Mouse (Mus musculus) limb, embryonic 11.5 days (tissue): ENCODE results near the gene Gm960. TPM values are rescaled to one million over a fixed set of nuclear protein-coding genes. Genes with fewer than 3 reads are reported as not detected.
"Not testable (repeated sequence)": the region's sequence is repeated elsewhere in the genome, so short reads cannot be mapped to it uniquely, and the experiment has no call there.

ENCODE experiments used
- ATAC-seq: fragments of 200-750 bp; cut with Nextera tagmentation; 2 replicates; pipeline ENCODE4 v1.8.0; 2017; ENCODE audit warnings: low read depth; ENCODE audit not compliant: insufficient number of reproducible peaks, low FRiP score, low TSS enrichment
- DNase-seq: peaks from one replicate; pipeline ENCODE4 v3.0.0-alpha.2; 2015; ENCODE audit warnings: low spot score
- H3K27ac ChIP-seq: fragments of 300-500 bp; sonication (generic); replicated peaks from 2 replicates; pipeline ENCODE4 v1.5.1; 2014; ENCODE audit warnings: low read depth, mild to moderate bottlenecking, low read length
- H3K27me3 ChIP-seq: fragments of 300-500 bp; sonication (generic); 2 replicates; pipeline ENCODE4 v1.6.1; 2014; ENCODE audit warnings: mild to moderate bottlenecking, low read length, mixed read lengths; ENCODE audit not compliant: control insufficient read depth, insufficient read depth
- H3K36me3 ChIP-seq: fragments of 300-500 bp; sonication (generic); 2 replicates; pipeline ENCODE4 v1.6.1; 2014; ENCODE audit warnings: mild to moderate bottlenecking, low read length, moderate library complexity, mixed read lengths; ENCODE audit not compliant: control insufficient read depth, insufficient read depth
- H3K4me1 ChIP-seq: fragments of 300-500 bp; sonication (generic); 2 replicates; pipeline ENCODE4 v1.6.1; 2014; ENCODE audit warnings: low read length, mixed read lengths; ENCODE audit not compliant: control insufficient read depth, insufficient read depth
- H3K4me2 ChIP-seq: fragments of 300-500 bp; sonication (generic); 2 replicates; pipeline ENCODE4 v1.6.1; 2014; ENCODE audit warnings: low read depth, mild to moderate bottlenecking, moderate library complexity; ENCODE audit not compliant: severe bottlenecking
- H3K4me3 ChIP-seq: fragments of 300-500 bp; sonication (generic); 2 replicates; pipeline ENCODE4 v1.5.1; 2014; ENCODE audit warnings: low read depth, low read length
- H3K9ac ChIP-seq: fragments of 300-500 bp; sonication (generic); 2 replicates; pipeline ENCODE4 v1.6.1; 2014; ENCODE audit warnings: mild to moderate bottlenecking, low read length
- H3K9me3 ChIP-seq: fragments of 300-500 bp; sonication (generic); 2 replicates; pipeline ENCODE4 v1.6.1; 2016; ENCODE audit warnings: low read length; ENCODE audit not compliant: control insufficient read depth
- WGBS: fragments of 180-500 bp; shearing (Covaris S2); extraction: QIAGEN DNeasy Blood & Tissue Kit; methylation state at CpG from one replicate; pipeline ENCODE4 v1.1.7; 2014; 5-methylcytosine and 5-hydroxymethylcytosine counted together
- microRNA-seq: library from miRNA; unstranded; fragments of <30 nt; microRNA quantifications from one replicate; pipeline ENCODE4, GENCODE M21; 2016
- polyA plus RNA-seq: library from polyadenylated mRNA; unstranded; fragments of >200 nt; fragmentation: Nextera tagmentation; extraction: Ambion mirVana; gene quantifications from 2 replicates; pipeline ENCODE4 v1.2.1, GENCODE M21; 2014

The Gm960 gene
- polyA plus RNA-seq, 1 experiment from 2014 or later = 5.0 TPM

DNA sequence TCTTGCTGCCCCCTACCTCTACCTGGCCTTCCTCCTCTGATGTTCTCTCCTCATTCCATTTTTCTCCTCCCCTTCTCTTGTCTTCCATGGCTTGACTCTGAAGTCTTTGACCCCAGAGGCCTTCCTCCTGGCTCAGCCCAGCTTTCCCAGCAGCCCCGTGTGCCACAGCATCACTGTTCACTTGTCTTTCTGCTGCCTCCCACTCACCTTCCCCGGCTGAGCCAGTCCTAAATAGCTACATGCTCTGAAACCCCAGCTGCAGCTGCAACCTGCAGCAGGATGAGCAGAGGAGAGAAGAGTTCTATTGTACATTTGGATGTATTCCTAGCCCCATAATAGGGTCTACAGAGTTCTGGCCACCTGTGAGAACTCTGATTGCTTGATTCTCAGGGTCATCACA, 111.0 kb downstream of the Gm960 start:
- no peaks in the 10 kb centered on the region for H3K27me3 ChIP-seq
- H3K4me3 ChIP-seq = no peak overlapping the region
- DNase-seq (no peak), ATAC-seq (no peak)
- no peak overlapping the region for H3K9ac ChIP-seq
- H3K4me1 ChIP-seq = no peaks in the 10 kb centered on the region
- no peak overlapping the region for H3K4me2 ChIP-seq
- H3K9me3 ChIP-seq = no peaks in the 10 kb centered on the region
- H3K27ac ChIP-seq = no peak overlapping the region
- 60% methylated on average over 2 of the region's 2 CpGs for WGBS
- no peaks in the 10 kb centered on the region for H3K36me3 ChIP-seq

DNA sequence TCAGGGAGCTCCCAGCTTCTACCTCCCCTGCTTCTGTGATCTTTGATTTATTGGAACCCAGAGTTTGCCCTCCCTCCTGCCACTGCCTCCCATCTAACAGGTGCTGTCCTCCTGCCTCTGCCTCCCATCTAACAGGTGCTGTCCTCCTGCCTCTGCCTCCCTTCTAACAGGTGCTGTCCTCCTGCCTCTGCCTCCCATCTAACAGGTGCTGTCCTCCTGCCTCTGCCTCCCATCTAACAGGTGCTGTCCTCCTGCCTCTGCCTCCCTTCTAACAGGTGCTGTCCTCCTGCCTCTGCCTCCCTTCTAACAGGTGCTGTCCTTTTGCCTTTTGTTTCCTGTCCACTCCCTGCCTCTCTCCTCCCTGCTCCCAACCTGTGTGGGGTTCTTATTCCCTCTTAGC, 111.7 kb downstream of the Gm960 start:
- not testable (repeated sequence) for ATAC-seq, H3K9ac ChIP-seq, H3K4me1 ChIP-seq, H3K36me3 ChIP-seq, H3K4me2 ChIP-seq, H3K27ac ChIP-seq, H3K27me3 ChIP-seq, H3K9me3 ChIP-seq, DNase-seq, H3K4me3 ChIP-seq

DNA sequence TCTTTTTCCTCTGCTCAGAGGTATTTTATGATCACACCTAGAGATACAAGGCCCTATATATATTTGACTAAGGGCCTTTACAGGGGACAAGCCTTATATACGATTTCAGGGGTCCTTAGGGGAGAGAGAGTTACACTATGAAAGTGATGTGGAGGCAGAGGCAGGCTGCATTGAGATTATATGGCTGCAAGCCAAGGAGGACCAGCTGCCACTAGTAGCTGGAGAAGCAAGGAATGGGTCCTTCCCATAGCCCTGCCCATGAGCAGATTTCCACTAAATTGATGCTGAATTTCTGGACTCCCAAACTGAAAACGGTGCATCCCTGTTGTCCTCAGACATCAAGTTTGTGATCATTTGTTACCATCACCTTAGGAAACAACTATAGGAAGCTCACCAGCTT, 114.6 kb downstream of the Gm960 start:
- H3K4me1 ChIP-seq = no peaks in the 10 kb centered on the region
- DNase-seq = no peak
- no peaks in the 10 kb centered on the region for H3K9me3 ChIP-seq
- no peaks in the 10 kb centered on the region for H3K36me3 ChIP-seq
- no peak overlapping the region for H3K27ac ChIP-seq
- no peak for ATAC-seq
- no peak overlapping the region for H3K4me2 ChIP-seq
- WGBS = 66% methylated on average over 2 of the region's 2 CpGs
- no peak overlapping the region for H3K9ac ChIP-seq
- H3K27me3 ChIP-seq = no peaks in the 10 kb centered on the region
- no peak overlapping the region for H3K4me3 ChIP-seq

DNA sequence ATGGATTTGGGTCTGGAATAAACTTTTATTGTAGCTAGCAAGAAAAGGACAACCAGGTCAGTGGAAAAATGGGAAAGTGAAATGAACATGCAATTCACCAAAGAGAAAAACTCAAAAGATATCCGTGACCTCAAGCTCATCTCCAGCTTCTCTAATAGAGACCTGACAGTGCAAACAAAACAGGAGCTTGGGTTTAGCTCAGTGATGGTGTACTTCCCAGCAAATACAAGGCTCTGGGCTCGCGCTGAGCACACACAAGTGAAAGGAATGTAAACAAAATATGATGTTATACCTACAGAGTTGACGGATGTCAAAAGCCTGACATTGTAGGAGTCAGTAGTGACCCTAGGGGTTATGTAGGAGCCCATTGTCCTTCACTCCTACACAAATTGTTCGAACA, 119.2 kb downstream of the Gm960 start:
- Histone ChIP-seq H3K9me3 (no peaks in the 10 kb centered on the region), H3K9ac (no peak overlapping the region), H3K36me3 (no peaks in the 10 kb centered on the region), H3K27ac (no peak overlapping the region), H3K4me2 (no peak overlapping the region), H3K4me3 (no peak overlapping the region), H3K4me1 (no peaks in the 10 kb centered on the region), H3K27me3 (no peaks in the 10 kb centered on the region)
- DNase-seq = no peak
- WGBS = 88% methylated on average over 5 of the region's 5 CpGs
- no peak for ATAC-seq

DNA sequence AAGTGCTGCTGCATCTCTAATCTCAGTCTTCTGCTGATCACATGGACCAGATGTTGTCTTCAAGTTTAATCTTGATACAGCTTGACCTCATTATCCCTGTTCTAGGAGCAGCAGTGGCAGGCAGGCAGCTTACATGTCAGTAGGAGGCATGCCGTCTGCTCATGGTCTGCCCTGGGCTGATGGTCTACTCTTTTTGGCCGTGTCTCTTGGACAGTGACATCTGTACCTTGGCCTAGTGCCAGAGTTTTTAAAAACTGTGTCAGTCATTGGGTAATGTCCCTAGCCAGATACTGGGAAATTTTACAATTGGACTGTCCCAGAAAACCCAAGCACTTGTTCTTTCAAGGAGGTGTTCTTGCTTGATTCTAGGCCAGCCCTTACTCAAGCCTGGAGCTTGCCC, 119.7 kb downstream of the Gm960 start:
- no peak for ATAC-seq
- DNase-seq = no peak
- no peak overlapping the region for H3K4me2 ChIP-seq
- H3K4me1 ChIP-seq = no peaks in the 10 kb centered on the region
- WGBS = 70% methylated on average over 2 of the region's 2 CpGs
- H3K4me3 ChIP-seq = no peak overlapping the region
- H3K27ac ChIP-seq = no peak overlapping the region
- no peak overlapping the region for H3K9ac ChIP-seq
- H3K36me3 ChIP-seq = no peaks in the 10 kb centered on the region
- no peaks in the 10 kb centered on the region for H3K27me3 ChIP-seq
- H3K9me3 ChIP-seq = no peaks in the 10 kb centered on the region

Small RNA genes within 50 kb of the gene (microRNA-seq; reads per million reads assigned to microRNA genes)
- 1.2 reads per million for gene Mir6986

Other genes starting within 250 kb of the Gm960 start
- gene Syt12, start 221.2 kb downstream of the Gm960 start, polyA plus RNA-seq = 0.09 and 0.49 TPM in 2 replicates
- gene 2010003K11Rik, start 200.1 kb downstream of the Gm960 start, polyA plus RNA-seq = not detected in 2 replicates
- gene Pcx, start 188.2 kb downstream of the Gm960 start, polyA plus RNA-seq = 12.4 and 14.0 TPM in 2 replicates
- 8.9 and 9.1 TPM in 2 replicates for gene Lrfn4, start 83.0 kb downstream of the Gm960 start, polyA plus RNA-seq
- 68.5 and 75.2 TPM in 2 replicates for gene Rce1, start 73.0 kb downstream of the Gm960 start, polyA plus RNA-seq
- 2.1 and 2.5 TPM in 2 replicates for gene Sptbn2, start 12.5 kb upstream of the Gm960 start, polyA plus RNA-seq
- gene Rbm4b, start 57.8 kb upstream of the Gm960 start, polyA plus RNA-seq = 107 TPM in 2 replicates
- gene Rbm4, start 95.2 kb upstream of the Gm960 start, polyA plus RNA-seq = 105 and 109 TPM in 2 replicates
- gene Gm21992, start 112.9 kb upstream of the Gm960 start, polyA plus RNA-seq = 27.6 and 31.8 TPM in 2 replicates
- 119 and 122 TPM in 2 replicates for gene Rbm14, start 113.0 kb upstream of the Gm960 start, polyA plus RNA-seq
- gene Ccs, start 140.7 kb upstream of the Gm960 start, polyA plus RNA-seq = 46.8 and 48.0 TPM in 2 replicates
- not detected in 2 replicates for gene Ccdc87, start 140.7 kb upstream of the Gm960 start, polyA plus RNA-seq
- gene Ctsf, start 156.5 kb upstream of the Gm960 start, polyA plus RNA-seq = 17.7 and 20.2 TPM in 2 replicates
- gene Actn3, start 179.2 kb upstream of the Gm960 start, polyA plus RNA-seq = 5.1 and 5.2 TPM in 2 replicates
- gene Zdhhc24, start 180.0 kb upstream of the Gm960 start, polyA plus RNA-seq = 6.4 and 6.5 TPM in 2 replicates
- 4.3 and 4.9 TPM in 2 replicates for gene Bbs1, start 208.0 kb upstream of the Gm960 start, polyA plus RNA-seq
- 143 and 147 TPM in 2 replicates for gene Dpp3, start 229.6 kb upstream of the Gm960 start, polyA plus RNA-seq
- gene Peli3, start 244.5 kb upstream of the Gm960 start, polyA plus RNA-seq = 1.6 and 1.9 TPM in 2 replicates